Mouse (Mus musculus) heart, adult 2 months (tissue): ENCODE measurements around the gene Rnf220.

Experiments
- CTCF ChIP-seq: fragments of 200-600 bp; IDR thresholded peaks from 2 replicates; pipeline ENCODE4 v1.8.1; 2022; ENCODE audit warnings: antibody characterized with exemption, mild to moderate bottlenecking, moderate library complexity
- EP300 ChIP-seq: fragments of 200-500 bp; IDR thresholded peaks from 2 replicates; pipeline ENCODE4 v1.6.1; 2011; ENCODE audit warnings: low read depth, low read length, control low read depth; ENCODE audit not compliant: insufficient read depth
- POLR2A ChIP-seq: fragments of 200-500 bp; IDR thresholded peaks from 2 replicates; pipeline ENCODE4 v1.6.1; 2011; ENCODE audit warnings: mild to moderate bottlenecking, low read depth, low read length, control low read depth; ENCODE audit not compliant: insufficient read depth

DNA sequence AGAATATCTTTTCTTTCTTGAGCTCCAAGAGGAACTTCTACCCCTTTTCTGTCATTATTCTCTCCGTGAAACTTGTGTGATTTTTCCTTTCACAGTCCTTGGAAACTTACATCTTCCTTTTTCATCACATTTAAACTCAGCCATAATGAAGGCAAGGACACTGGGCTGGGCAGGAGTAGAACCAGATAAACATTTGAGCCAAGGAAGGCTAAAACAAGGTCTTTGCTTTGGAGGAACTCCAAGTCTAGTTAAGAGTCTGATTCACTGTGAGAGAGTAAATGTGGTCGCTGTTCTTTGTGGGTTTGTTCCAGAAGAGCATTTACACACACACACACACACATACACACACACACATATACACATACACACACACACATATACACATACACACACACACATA is 205.2 kb downstream of the Rnf220 start:
- TF ChIP-seq CTCF (no peak), POLR2A (no peak), EP300 (no peak)
